Mouse (Mus musculus) embryo, embryonic 11.5 days (tissue): ENCODE data around the gene Cpsf4l.

Experiments
- DNase-seq: peaks from one replicate; pipeline ENCODE4 v3.0.0-alpha.2; 2012; ENCODE audit warnings: low read depth, low spot score

Cpsf4l gene

DNA sequence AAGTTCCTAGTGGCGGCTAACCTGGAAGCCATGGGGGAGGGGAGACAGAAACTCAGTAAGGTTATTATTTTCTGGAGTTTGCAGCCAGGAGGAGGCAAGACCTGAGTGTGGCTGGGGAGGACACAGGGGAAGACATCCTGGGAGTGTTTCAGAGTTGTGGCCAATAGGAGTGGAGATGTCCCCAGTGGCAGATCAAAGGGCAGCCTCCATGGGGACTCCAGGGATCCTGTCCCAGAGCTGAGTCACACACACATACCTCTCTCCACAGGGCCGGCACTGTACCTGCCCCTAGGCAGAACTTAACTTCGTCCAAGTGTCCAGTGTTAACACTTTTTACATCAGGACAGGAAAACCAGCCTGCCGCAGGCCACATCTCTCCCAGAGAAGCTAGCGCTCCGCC lies 25.3 kb upstream of the Cpsf4l start:
- no peak for DNase-seq

DNA sequence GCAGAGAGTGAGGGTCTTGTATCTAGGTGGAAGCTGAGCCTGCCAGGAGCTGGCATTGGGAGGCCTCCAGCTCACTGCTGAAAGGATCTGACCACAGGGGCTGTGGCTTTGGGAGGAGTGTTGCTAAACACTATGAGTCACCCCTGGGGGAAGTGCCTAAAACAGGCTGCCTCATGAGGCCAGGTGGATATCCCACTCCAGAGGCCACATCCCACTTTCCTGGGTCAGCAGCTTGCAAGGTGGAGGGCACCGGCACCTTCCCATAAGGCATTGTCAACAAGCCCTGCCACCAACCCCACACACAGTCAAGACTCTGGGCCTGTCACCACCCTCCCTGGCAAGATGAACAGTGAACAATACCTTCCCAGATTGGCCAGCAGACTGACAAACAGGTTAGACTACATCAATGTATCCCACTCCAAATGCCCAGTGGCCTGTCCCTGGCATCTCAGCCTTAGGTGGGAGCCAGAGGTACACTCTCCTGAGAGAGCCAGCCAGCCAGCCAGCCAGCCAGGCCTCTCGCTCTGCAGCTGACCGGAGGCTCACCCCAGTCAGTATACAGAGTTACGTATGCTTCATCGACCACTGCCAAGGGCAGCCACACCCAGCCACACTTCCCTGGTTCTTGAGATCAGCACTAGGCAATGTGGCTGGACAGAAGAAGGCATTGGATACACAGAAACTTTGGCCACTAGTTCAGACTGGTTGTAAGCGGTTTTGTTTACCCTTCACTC lies 24.0 kb upstream of the Cpsf4l start:
- DNase-seq = no peak

GRCm38 (mm10) chr11:113731945-113732612 lies 22.3 kb upstream of the Cpsf4l start:
- DNase-seq = no peak

GRCm38 (mm10) chr11:113730879-113731278 lies 21.1 kb upstream of the Cpsf4l start:
- no peak for DNase-seq

DNA sequence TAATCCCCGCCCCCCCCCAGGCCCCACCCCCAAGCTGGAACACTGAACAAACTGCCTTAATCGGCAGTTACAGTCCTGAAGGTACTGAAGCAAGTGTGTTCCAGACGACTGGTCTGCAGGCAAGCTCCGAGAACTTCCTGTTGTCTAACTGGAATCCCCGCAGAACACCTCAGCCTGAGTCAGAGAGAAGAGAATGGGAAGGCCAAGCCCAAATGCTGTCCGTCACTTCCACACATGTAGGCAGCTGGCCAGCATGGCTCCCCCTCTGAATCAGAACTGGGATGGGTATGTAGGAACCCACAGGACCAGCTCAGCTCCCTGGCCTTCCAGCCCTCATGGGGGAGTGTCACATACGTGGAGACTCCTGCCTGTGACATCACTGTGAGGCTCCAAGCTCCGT lies 20.1 kb upstream of the Cpsf4l start:
- DNase-seq = no peak

GRCm38 (mm10) chr11:113729239-113729638 lies 19.4 kb upstream of the Cpsf4l start:
- no peak for DNase-seq

DNA sequence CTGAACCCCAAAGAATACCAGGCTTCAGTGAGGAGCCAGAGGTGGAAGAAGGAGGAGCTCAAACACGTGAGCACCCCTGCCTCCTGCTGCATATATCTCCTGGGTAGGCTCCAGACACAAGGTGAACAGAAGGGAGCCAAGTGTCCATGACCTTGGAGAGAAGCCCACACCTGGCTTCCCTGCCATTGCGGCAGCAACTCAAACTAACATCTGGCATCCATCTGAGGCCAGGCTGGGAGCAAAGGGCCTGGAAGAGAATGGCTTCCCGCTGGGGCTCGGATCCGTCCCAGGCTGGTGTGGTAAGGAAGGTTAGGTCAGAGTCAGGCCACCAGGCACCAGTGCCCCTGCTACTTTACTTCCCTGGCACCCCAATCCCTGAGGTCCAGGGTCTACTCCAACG lies 18.2 kb upstream of the Cpsf4l start:
- DNase-seq = no peak

- no peak for DNase-seq
Observed at GRCm38 (mm10) chr11:113726994-113727888, 17.4 kb upstream of the Cpsf4l start.

DNA sequence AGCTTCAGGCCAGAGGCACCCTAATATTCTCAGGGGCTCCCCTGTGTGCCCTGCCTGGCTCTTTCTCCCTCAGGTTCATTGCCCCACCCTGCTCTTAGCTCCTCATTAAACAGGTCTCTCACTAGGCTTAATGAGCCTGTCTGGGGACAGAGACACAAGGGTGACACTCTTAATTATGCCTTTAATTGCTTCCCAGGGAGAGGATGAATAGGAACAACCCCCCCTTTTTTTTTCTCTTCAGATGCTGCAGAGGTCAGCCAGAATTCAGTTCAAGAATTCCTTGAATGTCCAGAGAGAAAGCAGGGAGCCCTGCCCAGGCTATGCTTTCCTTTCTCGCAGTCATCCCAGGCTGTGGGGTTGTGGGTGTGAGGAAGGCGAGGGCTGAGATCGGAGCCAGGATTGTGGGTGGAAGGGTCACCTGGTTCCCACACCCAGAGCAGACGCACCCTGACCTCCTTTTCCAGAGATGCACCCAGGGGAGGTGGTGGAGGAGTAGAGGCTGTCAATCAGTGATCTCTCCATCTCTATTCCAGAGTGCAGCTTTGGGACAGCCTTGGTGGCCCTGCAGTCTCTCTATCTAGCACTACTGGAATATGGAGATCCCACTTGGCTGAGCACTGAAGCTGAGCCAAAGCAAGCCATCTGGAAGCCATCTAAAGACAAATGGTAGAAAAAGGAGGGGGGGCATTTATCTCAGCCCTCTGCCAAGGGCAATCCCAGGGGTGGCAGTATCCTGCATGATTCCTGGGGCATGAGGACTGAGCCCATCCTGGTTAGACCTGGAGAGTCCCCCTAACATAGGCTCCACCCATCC lies 15.6 kb upstream of the Cpsf4l start:
- DNase-seq = no peak

DNA sequence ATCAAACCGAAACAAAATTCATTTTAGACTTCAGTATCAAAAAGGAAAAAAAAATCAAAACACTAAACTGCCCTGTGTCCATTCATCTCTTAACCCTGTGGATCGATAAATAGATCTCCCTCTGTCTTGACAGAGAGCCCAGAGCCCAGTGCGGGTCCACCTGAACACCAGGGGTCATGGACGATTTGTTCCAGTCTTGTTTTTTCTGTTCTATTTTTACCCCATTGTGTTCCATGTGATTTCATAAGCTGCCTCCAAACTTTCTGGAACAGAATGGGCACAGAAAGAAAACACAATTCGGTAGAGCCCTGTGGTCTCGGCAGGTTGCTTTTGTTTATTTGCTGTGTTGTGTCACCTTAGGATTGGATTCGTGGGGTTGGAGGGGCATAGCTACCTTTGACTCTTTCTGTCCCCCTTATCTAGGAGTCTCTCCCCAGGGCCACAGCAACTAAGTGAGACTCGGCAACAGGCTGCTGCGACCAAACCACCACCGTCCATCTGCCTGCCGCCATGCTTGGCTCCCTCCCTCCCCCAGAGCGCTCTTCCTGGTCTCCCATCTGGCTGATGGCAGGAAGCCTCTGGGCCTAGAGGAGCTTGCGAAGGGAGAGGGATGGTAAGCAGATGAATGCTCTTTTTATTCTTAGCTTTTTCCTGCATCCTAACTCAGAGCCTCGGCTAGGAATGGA lies 12.7 kb upstream of the Cpsf4l start:
- no peak for DNase-seq

DNA sequence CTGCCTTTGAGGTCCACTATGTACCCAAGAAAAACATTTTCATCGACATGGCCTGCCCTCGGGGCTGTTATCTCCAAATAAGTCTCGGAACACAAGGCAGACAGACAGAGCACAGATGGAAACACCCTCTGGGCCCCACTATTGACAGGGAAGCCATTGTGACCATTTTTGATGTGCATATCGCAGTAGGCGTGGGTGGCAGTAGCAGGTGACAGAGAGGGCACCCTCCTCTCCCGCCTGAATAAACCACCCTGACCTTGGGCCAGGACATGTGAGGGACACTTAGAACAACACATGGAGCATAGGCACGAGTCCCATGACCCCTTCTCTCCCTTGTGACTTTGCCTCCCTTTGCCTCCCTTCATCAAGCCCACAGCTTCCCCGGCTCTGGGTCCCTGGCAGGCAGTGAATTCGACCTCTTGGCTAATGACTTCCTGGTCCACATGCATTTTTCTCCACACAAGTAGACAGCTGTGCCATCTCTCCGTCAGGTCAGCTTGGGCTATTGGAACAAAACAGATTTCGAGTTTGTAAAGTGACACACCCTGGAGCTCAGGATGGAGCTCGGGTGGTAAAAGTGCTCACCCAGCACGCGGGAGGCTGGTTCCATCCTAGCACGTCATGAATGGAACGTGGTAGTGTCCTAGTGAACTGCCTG lies 8.1 kb upstream of the Cpsf4l start:
- no peak for DNase-seq

DNA sequence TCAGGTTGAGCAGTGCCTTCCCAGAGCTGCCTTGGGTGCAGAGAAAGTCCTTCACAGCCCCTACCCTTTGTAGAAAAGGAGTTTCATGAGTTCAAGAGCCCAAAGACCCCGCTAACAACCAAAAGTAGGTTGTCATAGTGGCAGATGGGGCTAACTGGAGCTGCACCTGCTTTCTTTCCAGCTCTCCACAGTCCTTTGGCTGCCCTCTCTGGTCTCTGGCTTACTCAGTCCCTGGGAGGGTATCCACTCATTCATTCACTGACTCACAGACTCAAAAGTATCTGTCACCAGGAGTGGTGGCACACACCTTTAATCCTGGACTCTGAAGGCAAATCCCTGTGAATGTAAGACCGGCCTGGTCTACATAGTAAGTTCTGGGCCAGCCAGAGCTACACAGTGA lies 6.3 kb upstream of the Cpsf4l start:
- no peak for DNase-seq

DNA sequence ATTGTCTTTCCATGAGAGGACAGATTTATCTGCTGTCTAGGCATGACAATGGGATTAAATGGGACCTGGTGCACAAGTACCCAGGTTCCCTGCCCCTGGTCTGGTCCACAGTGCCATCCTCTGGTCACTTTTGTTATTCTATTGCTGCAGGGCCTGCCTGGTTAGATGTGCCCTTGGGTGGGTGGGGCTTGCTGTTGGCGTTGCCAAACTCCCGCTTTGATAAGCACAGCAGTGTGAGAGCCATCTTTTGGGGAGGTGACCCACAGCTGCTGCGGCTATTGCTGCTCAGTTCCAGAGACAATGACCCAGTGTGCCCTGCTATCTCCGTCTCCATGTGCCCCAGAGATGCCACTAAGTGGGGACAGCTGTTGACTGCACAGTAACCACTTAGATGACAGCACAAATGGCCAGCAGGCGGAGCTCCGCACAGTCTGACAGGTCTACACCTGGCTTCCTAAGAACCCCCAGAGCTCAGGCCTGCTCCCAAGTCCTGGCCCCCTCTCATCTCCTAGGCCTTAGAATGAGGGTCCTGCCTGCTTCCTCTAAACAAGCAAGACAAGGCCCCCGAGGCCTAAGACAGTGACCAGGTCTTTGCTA lies 5.4 kb upstream of the Cpsf4l start:
- DNase-seq = no peak

DNA sequence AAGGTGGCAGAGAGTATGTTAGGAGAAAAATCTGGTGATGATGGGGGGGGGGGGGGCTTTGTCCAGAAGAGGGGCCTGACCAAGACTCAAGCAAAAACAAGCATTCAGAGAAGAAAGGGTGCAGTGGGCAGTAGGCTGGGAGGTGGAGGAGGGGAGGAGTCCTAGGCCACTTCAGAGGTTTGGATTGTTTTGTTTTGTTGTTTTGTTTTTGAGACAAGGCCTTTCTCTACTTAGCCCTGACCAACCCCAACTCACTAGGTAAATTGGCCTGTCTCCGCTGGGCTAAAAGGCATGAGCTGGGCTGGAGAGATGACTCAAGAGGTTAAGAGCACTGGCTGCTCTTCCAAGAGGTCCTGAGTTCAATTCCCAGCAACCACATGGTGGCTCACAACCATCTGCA lies 1.2 kb upstream of the Cpsf4l start:
- no peak for DNase-seq

DNA sequence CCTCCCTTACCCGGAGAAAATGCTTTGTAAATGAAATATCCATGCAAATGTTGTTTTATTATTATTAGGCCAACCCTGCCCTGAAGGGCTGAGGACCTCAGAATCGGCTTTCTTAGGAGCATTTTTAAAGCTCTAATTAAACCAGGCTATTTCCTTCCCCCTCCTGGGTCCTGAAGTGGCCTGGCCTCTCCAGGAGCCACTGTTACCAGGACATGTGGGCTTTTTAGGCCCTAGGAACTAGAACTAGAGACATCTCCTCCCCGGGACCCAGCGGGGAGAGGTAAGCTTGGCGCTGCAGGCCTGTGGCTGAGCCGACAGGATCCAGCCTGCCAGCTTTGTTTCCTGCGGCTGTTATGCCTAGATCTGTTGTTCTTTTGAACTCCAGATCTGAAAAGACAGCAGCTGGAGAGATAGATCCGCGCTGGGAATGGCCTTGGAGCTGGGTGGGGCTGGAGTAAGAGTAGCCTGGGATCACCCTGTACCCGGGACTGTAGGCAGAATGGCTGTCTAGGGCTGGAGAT lies 500 bp upstream of the Cpsf4l start:
- DNase-seq = no peak

DNA sequence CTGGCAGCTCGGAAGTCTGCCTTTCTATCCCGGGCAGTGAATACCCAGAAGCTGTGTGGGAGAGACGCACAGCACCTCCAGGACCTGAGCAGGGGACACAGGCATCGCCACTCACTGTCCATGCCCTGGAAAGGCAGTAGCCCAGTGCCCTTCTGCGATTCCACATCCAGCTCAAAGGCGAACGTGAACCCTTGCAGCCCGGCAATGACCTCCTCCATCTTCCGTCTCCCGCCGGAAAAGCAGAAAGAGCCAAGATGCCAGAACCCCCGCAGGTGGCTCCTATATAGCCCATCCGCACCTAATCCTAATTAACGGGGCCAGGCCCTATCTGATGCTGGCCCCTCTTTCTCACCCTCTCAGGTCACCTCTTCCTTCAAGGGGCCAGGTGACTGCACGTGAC lies 545 bp downstream of the Cpsf4l start:
- DNase-seq = no peak

- no peak for DNase-seq
Observed at GRCm38 (mm10) chr11:113708629-113709213, 1.1 kb downstream of the Cpsf4l start.

GRCm38 (mm10) chr11:113705966-113706652 lies 3.7 kb downstream of the Cpsf4l start:
- no peak for DNase-seq

DNA sequence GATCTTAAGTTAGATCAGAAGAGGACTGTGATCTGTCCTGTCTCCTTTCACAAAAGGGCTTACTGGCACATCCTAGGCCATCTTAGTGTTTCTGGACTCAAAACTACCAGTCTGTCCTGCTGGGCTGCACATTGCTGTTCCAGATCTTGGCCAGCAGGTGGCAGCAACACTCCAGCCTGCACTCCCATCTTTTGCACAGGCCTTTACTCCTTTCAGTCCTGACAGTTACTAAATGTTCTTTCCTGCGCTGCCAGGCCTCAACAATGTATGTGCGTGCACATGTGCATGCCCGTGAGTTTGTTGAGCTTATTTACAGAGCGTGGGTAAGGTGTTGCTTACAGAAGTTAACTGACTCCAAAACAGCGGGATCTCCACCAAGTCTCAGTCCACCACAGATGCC lies 6.1 kb downstream of the Cpsf4l start:
- peak; percentile 57 for DNase-seq
